9 mouse cellular contexts compared by ENCODE assay signal in the genomic region with DNA sequence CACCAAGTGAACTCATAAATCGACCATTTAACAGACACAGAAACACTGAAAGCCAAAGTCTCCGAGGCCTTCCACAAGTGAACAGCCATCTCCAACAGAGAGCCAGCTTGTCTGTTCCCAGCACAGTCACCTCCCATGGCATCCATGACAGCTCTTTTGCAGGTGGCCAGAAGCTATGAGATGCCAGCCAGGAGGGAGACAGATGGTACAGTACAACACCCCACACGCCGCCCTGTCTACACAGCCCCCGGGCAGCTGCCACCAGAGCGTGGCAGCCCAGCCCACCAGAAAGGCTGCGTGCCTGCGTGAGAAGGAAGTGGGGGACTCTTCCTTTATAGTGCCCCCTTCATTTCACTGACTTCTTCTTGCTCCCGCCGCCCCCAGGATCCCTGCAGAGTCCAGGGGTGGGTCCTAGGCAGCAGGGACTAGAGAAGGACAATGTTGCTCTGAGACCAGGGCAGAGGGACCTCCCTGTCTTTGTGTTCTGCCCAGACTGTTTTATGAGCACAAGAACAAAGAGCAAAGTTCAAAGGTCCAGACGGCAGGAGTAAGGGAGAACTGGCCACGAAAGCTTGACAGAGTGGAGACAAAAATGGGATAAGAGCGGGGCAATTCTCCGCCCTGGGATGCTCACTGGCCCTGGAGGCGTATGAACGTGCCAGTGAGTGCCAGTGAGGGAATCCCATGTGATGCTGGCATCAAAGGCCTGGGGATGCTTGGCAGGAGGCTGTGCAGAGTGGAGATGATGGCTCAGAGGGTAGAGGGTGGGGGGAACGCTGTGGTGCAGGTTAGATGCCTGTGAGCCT.
DNase-seq lines count a peak whose midpoint lies in the region; ATAC-seq and TF ChIP-seq lines count a peak whose summit lies in the region.
"Had no signal": no experiment of that assay in that cellular context is flagged by ENCODE, and none has a peak within 500 bp of the region (broad histone marks: within the 10 kb centered on the region; RNA-seq: fewer than 3 reads in every experiment).

No protein-coding gene starts in this region.

- H3K27ac ChIP-seq in cerebellum, adult 2 months (ENCODE audit: insufficient read depth, low read length), result no peak overlapping the region
- no peak overlapping the region for H3K27ac ChIP-seq in embryonic facial prominence, embryonic 13.5 days
- H3K27ac ChIP-seq in kidney, embryonic 14.5 days (ENCODE audit: low read depth, low read length), result no peak overlapping the region
- no peak overlapping the region for H3K27ac ChIP-seq in midbrain, embryonic 13.5 days

- peaks cover 67% of the 10 kb centered on the region for H3K36me3 ChIP-seq in embryonic facial prominence, embryonic 13.5 days
- no peaks in the 10 kb centered on the region for H3K36me3 ChIP-seq in kidney, embryonic 14.5 days (ENCODE audit: control insufficient read depth, insufficient read depth, low read length)
- H3K36me3 ChIP-seq in midbrain, embryonic 13.5 days, result peaks cover 17% of the 10 kb centered on the region

- no peaks in the 10 kb centered on the region for H3K27me3 ChIP-seq in cerebellum, adult 2 months (ENCODE audit: control insufficient read depth, insufficient read depth, low read length)
- no peaks in the 10 kb centered on the region for H3K27me3 ChIP-seq in embryonic facial prominence, embryonic 13.5 days
- H3K27me3 ChIP-seq in kidney, embryonic 14.5 days (ENCODE audit: control insufficient read depth, insufficient read depth, low read length), result no peaks in the 10 kb centered on the region
- no peaks in the 10 kb centered on the region for H3K27me3 ChIP-seq in midbrain, embryonic 13.5 days
- H3K27me3 ChIP-seq: Patski had no signal

- TF ChIP-seq POLR2A in cerebellum, adult 2 months (IDR thresholded peaks at IDR 0.05; ENCODE audit: borderline replicate concordance, insufficient read depth, low read length), result no peak

- H3K9ac ChIP-seq in embryonic facial prominence, embryonic 13.5 days, result no peak overlapping the region
- H3K9ac ChIP-seq in kidney, embryonic 14.5 days (ENCODE audit: low read depth, low read length), result no peak overlapping the region
- H3K9ac ChIP-seq in midbrain, embryonic 13.5 days (replicated peaks), result no peak overlapping the region

- no peaks in the 10 kb centered on the region; the same call in 1 of the 2 replicates for H3K9me3 ChIP-seq in embryonic facial prominence, embryonic 13.5 days
- H3K9me3 ChIP-seq in kidney, embryonic 14.5 days (ENCODE audit: control insufficient read depth, low read length), result no peaks in the 10 kb centered on the region
- no peaks in the 10 kb centered on the region for H3K9me3 ChIP-seq in midbrain, embryonic 13.5 days

- H3K4me3 ChIP-seq in cerebellum, adult 2 months (replicated peaks; ENCODE audit: insufficient read depth, low read depth, low read length), result no peak overlapping the region
- H3K4me3 ChIP-seq in embryonic facial prominence, embryonic 13.5 days, result no peak overlapping the region
- H3K4me3 ChIP-seq in kidney, embryonic 14.5 days (ENCODE audit: low read length), result no peak overlapping the region
- no peak overlapping the region for H3K4me3 ChIP-seq in midbrain, embryonic 13.5 days (replicated peaks)

- H3K4me2 ChIP-seq in embryonic facial prominence, embryonic 13.5 days, result no peak overlapping the region
- H3K4me2 ChIP-seq in kidney, embryonic 14.5 days (replicated peaks; ENCODE audit: low read depth, low read length), result no peak overlapping the region
- no peak overlapping the region for H3K4me2 ChIP-seq in midbrain, embryonic 13.5 days (replicated peaks)

- H3K4me1 ChIP-seq in cerebellum, adult 2 months (ENCODE audit: control insufficient read depth, insufficient read depth, low read length), result peaks cover 27% of the 10 kb centered on the region
- no peaks in the 10 kb centered on the region for H3K4me1 ChIP-seq in embryonic facial prominence, embryonic 13.5 days
- H3K4me1 ChIP-seq in kidney, embryonic 14.5 days (ENCODE audit: control insufficient read depth, insufficient read depth, low read length), result 0 out of 2 replicates have a peak, but pooled peaks cover 5% of the 10 kb centered on the region
- H3K4me1 ChIP-seq in midbrain, embryonic 13.5 days (replicated peaks), result peaks cover 14% of the 10 kb centered on the region

- 0 out of 2 replicates have a peak, but pooled peaks have one; percentile 35 for ATAC-seq in embryonic facial prominence, embryonic 13.5 days (ENCODE audit: insufficient number of reproducible peaks, insufficient read depth, low FRiP score, low TSS enrichment, low read depth)
- ATAC-seq in kidney, embryonic 14.5 days (ENCODE audit: low FRiP score, low TSS enrichment), result peak; percentile 20; the same call in 1 of the 2 replicates
- ATAC-seq in midbrain, embryonic 13.5 days, result peak; percentile 56; the same call in 1 of the 2 replicates
- ATAC-seq: Patski had no signal

- peak; percentile 66 to 80 for DNase-seq in cerebellum, adult 2 months
- DNase-seq in adrenal gland, postnatal 25 days, result no peak
- DNase-seq in adrenal gland, adult 8-10 months, result no peak
- DNase-seq in heart, adult 9 months (ENCODE audit: low spot score in 2 of 2), result no peak
- DNase-seq in testis, postnatal 10 days (ENCODE audit: low spot score), result no peak

- no peak for TF ChIP-seq CTCF in cerebellum, adult 2 months (IDR thresholded peaks at IDR 0.05; ENCODE audit: borderline replicate concordance, insufficient read depth, low read depth, low read length)

- WGBS in cerebellum, adult 2 months, result 16% methylated on average over 17 of the region's 17 CpGs
- WGBS in embryonic facial prominence, embryonic 13.5 days, result 82% methylated on average over 17 of the region's 17 CpGs
- WGBS in kidney, embryonic 14.5 days, result 40% methylated on average over 17 of the region's 17 CpGs
- WGBS in midbrain, embryonic 13.5 days, result 54% methylated on average over 17 of the region's 17 CpGs

Comparison
In these comparisons a context has a peak if more than half of its experiments do, and no peak if none do; other contexts are left out.
1. DNase-seq: peak in cerebellum, adult 2 months (2 of 2); none in adrenal gland, postnatal 25 days (single experiment), adrenal gland, adult 8-10 months (single experiment), heart, adult 9 months (0 of 2) and testis, postnatal 10 days (single experiment).
2. Peak in every context shown above with its lines, with median percentiles within 50 percentile points of each other: ATAC-seq.